Mouse (Mus musculus) frontal cortex, postnatal 25 days (tissue): ENCODE data around the gene Scgb2b7.
"Not testable (repeated sequence)": the region's sequence is repeated elsewhere in the genome, so short reads cannot be mapped to it uniquely, and the experiment has no call there.

Experiments
- DNase-seq, 2 experiments: peaks; one replicate each; pipeline ENCODE4 v3.0.0; 2022; ENCODE audit warnings: low spot score in 2 of 2

The Scgb2b7 gene

DNA sequence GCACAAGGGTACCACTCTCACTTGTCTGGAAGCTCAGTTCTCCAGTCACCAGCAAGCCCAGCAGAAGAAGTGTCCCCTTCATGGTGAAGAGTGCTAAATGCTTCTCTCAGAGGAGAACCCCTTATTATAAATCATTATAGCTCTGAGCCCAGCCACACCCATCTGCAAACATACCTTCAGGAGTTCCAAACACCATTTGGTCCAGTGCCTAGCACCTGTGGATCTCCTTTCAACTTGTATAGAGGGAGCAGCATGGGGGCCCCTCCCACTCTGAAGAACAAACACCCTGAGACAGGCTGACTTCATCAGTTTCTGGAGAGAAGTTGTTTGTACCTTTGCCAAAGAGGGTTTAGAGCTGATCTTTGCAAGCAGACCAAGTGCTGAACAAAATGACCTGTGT is at the start of gene Scgb2b7:
Gene Scgb2b7 (minus strand): TSS at position 101 of the 400 bp plus-strand sequence.
- not testable (repeated sequence) for DNase-seq

GRCm38 (mm10) chr7:31712365-31712764 is 6.8 kb upstream of the Scgb2b7 start, which contains the start of gene Scgb1b7:
Gene Scgb1b7 (plus strand): TSS chr7:31712665.
- not testable (repeated sequence) for DNase-seq
